Comparison of ENCODE assay signal across 18 mouse cellular contexts in the genomic region with DNA sequence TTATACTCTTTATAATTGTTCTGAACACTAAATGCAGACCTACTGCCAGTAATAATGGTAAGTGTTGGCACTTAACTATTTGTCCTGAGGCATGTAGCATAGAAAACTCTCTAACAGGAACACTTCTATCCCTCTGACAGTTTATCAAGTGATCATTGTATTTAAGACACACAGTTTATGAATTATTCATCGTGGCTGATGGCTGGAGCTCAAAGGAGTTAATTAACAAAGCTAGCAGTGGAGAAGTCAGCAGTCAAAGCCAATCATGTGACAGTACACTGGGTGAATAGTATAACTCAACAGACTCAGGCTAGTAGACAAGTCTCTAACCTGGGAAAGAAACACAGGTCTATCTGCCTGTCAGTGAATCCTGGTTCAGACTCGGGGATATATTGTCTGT. TPM values are rescaled to one million over a fixed set of nuclear protein-coding genes. Genes with fewer than 3 reads are reported as not detected.
DNase-seq lines count a peak whose midpoint lies in the region; ATAC-seq lines count a peak whose summit lies in the region.
"Had no signal": no experiment of that assay in that cellular context is flagged by ENCODE, and none has a peak within 500 bp of the region (broad histone marks: within the 10 kb centered on the region; RNA-seq: fewer than 3 reads in every experiment).

No protein-coding gene starts in this region.

- no peak overlapping the region for H3K4me3 ChIP-seq in hindbrain, embryonic 11.5 days (ENCODE audit: low read depth, low read length)
- no peak overlapping the region for H3K4me3 ChIP-seq in hindbrain, embryonic 10.5 days
- no peak overlapping the region for H3K4me3 ChIP-seq in forebrain, embryonic 15.5 days
- H3K4me3 ChIP-seq: heart, embryonic 15.5 days; kidney, embryonic 15.5 days; layer of hippocampus, adult 2 months; left cerebral cortex, adult 2 months; limb, embryonic 12.5 days had no signal

- peak; percentile 25 for DNase-seq in hindbrain, embryonic 11.5 days (ENCODE audit: low spot score)
- DNase-seq in hindbrain, embryonic 10.5 days (ENCODE audit: low spot score) = no peak
- peak; percentile 59 for DNase-seq in mesoderm, embryonic 11.5 days (ENCODE audit: low read depth, low spot score)
- peak; percentile 5 for DNase-seq in retina, embryonic 14.5 days (ENCODE audit: low spot score)
- DNase-seq in c-Kit-positive CD71-positive TER-119-positive erythroid progenitor cells, embryonic 14.5 days (ENCODE audit: low spot score) = no peak
- DNase-seq in spleen, adult 12 weeks (ENCODE audit: low spot score) = no peak
- DNase-seq in frontal cortex, postnatal 14 days (ENCODE audit: low spot score in 2 of 2) = no peak
- DNase-seq: cerebellum, adult 11 months; heart, adult 18-20 months; thymus, postnatal 4 days had no signal

- no peaks in the 10 kb centered on the region for H3K9me3 ChIP-seq in hindbrain, embryonic 11.5 days (ENCODE audit: control insufficient read depth, low read length)
- no peaks in the 10 kb centered on the region for H3K9me3 ChIP-seq in hindbrain, embryonic 10.5 days
- no peaks in the 10 kb centered on the region for H3K9me3 ChIP-seq in forebrain, embryonic 15.5 days
- H3K9me3 ChIP-seq: heart, embryonic 15.5 days; kidney, embryonic 15.5 days; limb, embryonic 12.5 days had no signal

- no peaks in the 10 kb centered on the region for H3K4me1 ChIP-seq in hindbrain, embryonic 11.5 days (replicated peaks; ENCODE audit: control insufficient read depth, insufficient read depth, low read length)
- peaks cover 5% of the 10 kb centered on the region; the same call in 1 of the 2 replicates for H3K4me1 ChIP-seq in hindbrain, embryonic 10.5 days (replicated peaks)
- peaks cover 6% of the 10 kb centered on the region for H3K4me1 ChIP-seq in forebrain, embryonic 15.5 days
- H3K4me1 ChIP-seq: heart, embryonic 15.5 days; kidney, embryonic 15.5 days; limb, embryonic 12.5 days had no signal

- no peak overlapping the region for H3K27ac ChIP-seq in hindbrain, embryonic 11.5 days (ENCODE audit: low read depth, low read length)
- no peak overlapping the region for H3K27ac ChIP-seq in hindbrain, embryonic 10.5 days
- no peak overlapping the region for H3K27ac ChIP-seq in forebrain, embryonic 15.5 days (replicated peaks)
- H3K27ac ChIP-seq: heart, embryonic 15.5 days; kidney, embryonic 15.5 days; layer of hippocampus, adult 2 months; left cerebral cortex, adult 2 months; limb, embryonic 12.5 days; liver, embryonic 14.5 days had no signal

- H3K4me2 ChIP-seq in hindbrain, embryonic 11.5 days (replicated peaks; ENCODE audit: low read depth, low read length) = no peak overlapping the region
- no peak overlapping the region for H3K4me2 ChIP-seq in forebrain, embryonic 15.5 days (replicated peaks)
- H3K4me2 ChIP-seq: heart, embryonic 15.5 days; kidney, embryonic 15.5 days; limb, embryonic 12.5 days had no signal

- no peaks in the 10 kb centered on the region for H3K27me3 ChIP-seq in hindbrain, embryonic 11.5 days (ENCODE audit: control insufficient read depth, insufficient read depth, low read length)
- H3K27me3 ChIP-seq in hindbrain, embryonic 10.5 days (ENCODE audit: insufficient read depth, poor library complexity, severe bottlenecking) = no peaks in the 10 kb centered on the region
- H3K27me3 ChIP-seq in forebrain, embryonic 15.5 days = no peaks in the 10 kb centered on the region
- H3K27me3 ChIP-seq: heart, embryonic 15.5 days; kidney, embryonic 15.5 days; limb, embryonic 12.5 days had no signal

- no peak overlapping the region for H3K9ac ChIP-seq in hindbrain, embryonic 11.5 days (ENCODE audit: low read depth, low read length)
- H3K9ac ChIP-seq in forebrain, embryonic 15.5 days (replicated peaks) = no peak overlapping the region
- H3K9ac ChIP-seq: heart, embryonic 15.5 days; kidney, embryonic 15.5 days; limb, embryonic 12.5 days; liver, embryonic 14.5 days had no signal

- H3K36me3 ChIP-seq in hindbrain, embryonic 11.5 days (ENCODE audit: control insufficient read depth, insufficient read depth, low read length) = no peaks in the 10 kb centered on the region
- no peaks in the 10 kb centered on the region for H3K36me3 ChIP-seq in hindbrain, embryonic 10.5 days
- no peaks in the 10 kb centered on the region for H3K36me3 ChIP-seq in forebrain, embryonic 15.5 days
- H3K36me3 ChIP-seq: heart, embryonic 15.5 days; kidney, embryonic 15.5 days; limb, embryonic 12.5 days had no signal

- peak; percentile 91 for ATAC-seq in hindbrain, embryonic 11.5 days (ENCODE audit: low FRiP score)
- ATAC-seq in forebrain, embryonic 15.5 days (replicated peaks) = peak; percentile 90
- ATAC-seq: lung, postnatal 0 days had no signal

- 63% methylated on average over 2 of the region's 2 CpGs for WGBS in hindbrain, embryonic 11.5 days
- 65% methylated on average over 2 of the region's 2 CpGs for WGBS in hindbrain, embryonic 10.5 days
- 16% methylated on average over 2 of the region's 2 CpGs for WGBS in forebrain, embryonic 15.5 days

RNA-seq across cellular contexts. Expression of a gene that starts 49.5 kb away (rescaled TPM):
- 5.6 and 10.2 TPM in 2 replicates for polyA plus RNA-seq in hindbrain, embryonic 11.5 days (2014; fragmentation: Nextera tagmentation; extraction: Ambion mirVana)
- polyA plus RNA-seq in hindbrain, embryonic 10.5 days (2016; fragmentation: Nextera tagmentation; extraction: Ambion mirVana) = 2.3 and 3.8 TPM in 2 replicates
- polyA plus RNA-seq in forebrain, embryonic 15.5 days (2015; fragmentation: Nextera tagmentation; extraction: Ambion mirVana) = 14.2 and 17.4 TPM in 2 replicates

Comparison
In these comparisons a context has a peak if more than half of its experiments do, and no peak if none do; other contexts are left out.
1. DNase-seq: peak in hindbrain, embryonic 11.5 days (single experiment), mesoderm, embryonic 11.5 days (single experiment) and retina, embryonic 14.5 days (single experiment); none in hindbrain, embryonic 10.5 days (single experiment), c-Kit-positive CD71-positive TER-119-positive erythroid progenitor cells, embryonic 14.5 days (single experiment), spleen, adult 12 weeks (single experiment) and frontal cortex, postnatal 14 days (0 of 2).